Mouse (Mus musculus): ENCODE data around the gene Riiad1. TPM values are rescaled to one million over a fixed set of nuclear protein-coding genes. Genes with fewer than 3 reads are reported as not detected.
A peak's percentile ranks its signal among the peaks of the same experiment; 100 is the strongest.

Riiad1 gene
- polyA plus RNA-seq, 1 experiment from 2014 or later = 22.8 TPM

DNA sequence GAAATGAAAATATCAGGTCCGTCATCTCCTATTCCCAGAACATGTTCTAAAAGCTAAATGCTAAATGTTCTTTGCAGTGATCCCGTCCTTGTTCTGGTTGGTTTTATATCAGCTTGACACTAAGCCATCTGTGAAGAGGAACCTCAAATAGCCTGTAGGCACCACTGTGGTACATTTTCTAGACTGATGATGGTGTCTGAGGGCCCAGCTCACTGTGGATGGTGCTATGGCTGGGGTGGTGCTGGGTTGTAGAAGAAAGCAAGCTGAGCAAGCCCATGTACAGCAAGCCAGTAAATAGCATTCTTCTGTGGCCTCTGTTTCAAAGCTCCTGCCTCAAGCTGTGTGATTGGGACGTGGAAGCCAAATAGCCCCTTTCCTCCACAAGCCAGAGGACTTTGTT, 23.1 kb downstream of the Riiad1 start:
- 0 out of 2 replicates have a peak overlapping the region, but pooled peaks have one; percentile 16 for H3K9ac ChIP-seq
- peak overlapping the region; percentile 36; the same call in 1 of the 2 replicates for H3K4me3 ChIP-seq
- ATAC-seq = peak; percentile 28; the same call in 1 of the 2 replicates
- H3K4me2 ChIP-seq = peak overlapping the region; percentile 54
- peaks cover 3% of the 10 kb centered on the region; the same call in 1 of the 2 replicates for H3K27me3 ChIP-seq
- H3K9me3 ChIP-seq (replicated peaks) = no peaks in the 10 kb centered on the region; the same call in 1 of the 2 replicates
- 77% methylated on average over 3 of the region's 3 CpGs for WGBS
- H3K27ac ChIP-seq = no peak overlapping the region
- H3K4me1 ChIP-seq = peaks cover 8% of the 10 kb centered on the region
- no peaks in the 10 kb centered on the region for H3K36me3 ChIP-seq (ENCODE audit: poor library complexity, severe bottlenecking)

DNA sequence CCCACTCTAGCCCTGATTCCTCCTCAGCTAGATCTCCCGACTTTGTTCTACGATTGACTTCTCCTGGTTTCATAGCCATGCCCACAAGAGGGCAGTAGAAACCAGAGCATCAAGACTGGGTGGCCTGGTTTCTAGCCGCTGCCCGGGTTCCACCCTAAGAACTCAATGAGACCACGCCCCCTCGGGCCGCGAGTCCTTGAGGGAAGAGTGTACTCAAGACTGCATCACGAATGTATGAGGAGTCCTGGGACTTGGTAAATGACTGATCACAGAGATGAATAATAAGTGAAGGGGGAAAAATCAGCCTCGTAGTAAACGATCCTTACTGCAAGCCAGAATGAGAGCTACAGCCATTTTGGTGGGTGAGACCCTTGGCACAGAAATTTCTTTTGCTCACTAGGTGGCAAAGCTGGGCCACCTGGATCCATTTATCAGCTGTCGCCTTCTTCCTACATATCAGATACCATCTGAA, 23.6 kb downstream of the Riiad1 start:
- ATAC-seq = peak; percentile 94
- Histone ChIP-seq H3K27ac (no peak overlapping the region), H3K4me2 (peak overlapping the region; percentile 54)

DNA sequence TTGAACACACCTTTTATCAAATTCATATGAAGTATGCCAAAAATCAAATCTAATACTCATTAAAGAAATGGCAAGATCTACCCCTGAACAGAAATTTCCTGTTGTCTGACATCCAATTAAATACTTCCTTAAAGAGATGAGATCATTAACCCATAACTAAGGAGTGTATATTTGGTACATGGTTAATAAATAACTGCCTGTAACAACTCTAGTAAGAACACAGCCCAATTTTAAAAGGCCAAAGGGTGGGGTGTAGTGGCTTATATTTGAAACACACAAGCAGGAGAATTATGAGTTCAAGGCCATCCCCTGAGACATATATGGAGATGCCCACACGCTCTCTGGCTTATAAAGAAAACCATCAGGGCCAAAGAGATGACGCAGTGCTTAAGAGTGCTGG, 30.8 kb downstream of the Riiad1 start:
- Histone ChIP-seq H3K4me1 (peaks cover 5% of the 10 kb centered on the region), H3K9ac (no peak overlapping the region), H3K36me3 (ENCODE audit: poor library complexity, severe bottlenecking) (peaks cover 58% of the 10 kb centered on the region), H3K27me3 (no peaks in the 10 kb centered on the region), H3K27ac (no peak overlapping the region), H3K4me3 (no peak overlapping the region), H3K9me3 (replicated peaks) (no peaks in the 10 kb centered on the region), H3K4me2 (no peak overlapping the region)
- WGBS = 98% methylated on average over 2 of the region's 2 CpGs
- no peak for ATAC-seq

More for the DNA sequence above, 23.6 kb downstream of the Riiad1 start:
- no peaks in the 10 kb centered on the region for H3K36me3 ChIP-seq (ENCODE audit: poor library complexity, severe bottlenecking)
- peak overlapping the region; percentile 36 for H3K4me3 ChIP-seq
- no peaks in the 10 kb centered on the region; the same call in 1 of the 2 replicates for H3K9me3 ChIP-seq (replicated peaks)
- H3K4me1 ChIP-seq = peaks cover 8% of the 10 kb centered on the region
- under 1% methylated on average over 12 of the region's 12 CpGs for WGBS
- H3K9ac ChIP-seq = no peak overlapping the region
- H3K27me3 ChIP-seq = peaks cover 3% of the 10 kb centered on the region; the same call in 1 of the 2 replicates

DNA sequence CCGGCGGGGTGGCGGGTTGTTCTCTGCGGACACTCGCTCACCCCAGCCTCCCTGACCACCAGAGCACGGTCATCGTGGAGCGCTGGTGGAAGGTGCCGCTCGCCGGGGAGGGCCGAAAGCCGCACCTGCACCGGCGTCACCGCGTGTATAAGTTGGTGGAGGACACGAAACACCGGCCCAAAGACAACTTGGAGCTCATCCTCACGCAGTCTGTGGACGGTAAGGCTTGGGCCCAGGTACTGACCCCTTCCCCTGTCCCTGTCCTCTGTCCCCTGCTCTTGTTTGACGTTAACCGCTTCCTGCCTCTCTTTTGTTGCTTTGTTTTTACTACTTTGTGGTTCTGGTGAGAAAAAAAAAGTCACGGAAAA, 36.6 kb downstream of the Riiad1 start, which contains the start of gene Oaz3:
Gene Oaz3, minus strand, starts transcription at position 319 of the 368 bp plus-strand sequence.
- Histone ChIP-seq H3K9ac (peak within 1 kb of the TSS; percentile 95), H3K36me3 (ENCODE audit: poor library complexity, severe bottlenecking) (peaks cover 41% of the 10 kb centered on the region), H3K27me3 (peaks cover 10% of the 10 kb centered on the region; the same call in 1 of the 2 replicates), H3K27ac (peak within 1 kb of the TSS; percentile 63), H3K4me3 (peak within 1 kb of the TSS; percentile 97), H3K4me1 (peaks cover 12% of the 10 kb centered on the region), H3K4me2 (peak within 1 kb of the TSS; percentile 95), H3K9me3 (replicated peaks) (no peaks in the 10 kb centered on the region)
- peak; percentile 52 for ATAC-seq
- under 1% methylated on average over 24 of the region's 24 CpGs for WGBS

DNA sequence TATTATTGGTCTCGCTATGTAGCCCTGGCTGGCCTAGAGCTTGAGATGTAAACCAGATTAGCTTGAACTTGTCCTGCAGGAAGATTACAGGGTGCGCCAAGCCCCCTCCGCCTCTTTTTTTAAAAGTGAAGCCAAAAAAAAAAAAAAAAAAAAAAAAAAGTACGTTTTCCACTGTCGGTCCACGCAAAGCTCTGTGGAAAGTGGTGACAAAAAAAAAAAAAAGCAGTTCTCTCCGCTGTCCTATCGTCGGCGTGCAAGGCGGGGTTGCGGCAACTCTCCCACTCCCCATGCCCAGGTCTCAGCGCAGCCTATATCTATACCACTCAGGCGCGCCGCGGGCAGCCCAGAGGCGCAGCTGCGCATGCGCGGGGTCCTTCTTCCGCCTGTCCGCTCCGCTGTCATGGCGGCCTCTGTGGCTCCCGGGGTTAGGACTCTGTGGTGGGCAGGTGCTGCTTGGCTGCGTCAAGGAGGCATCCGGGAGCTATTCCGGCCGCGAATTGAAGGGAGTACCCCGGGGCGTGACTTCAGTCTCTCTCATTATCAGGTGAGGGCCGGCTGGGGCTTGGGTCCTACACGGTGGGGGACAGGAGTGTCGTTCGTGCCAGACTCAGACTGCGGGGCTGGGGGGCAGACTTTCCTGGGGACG, 37.1 kb downstream of the Riiad1 start, which contains the start of gene Mrpl9:
Gene Mrpl9, plus strand, starts transcription at position 368 of the 646 bp plus-strand sequence.
- peaks cover 12% of the 10 kb centered on the region for H3K4me1 ChIP-seq
- ATAC-seq = peak; percentile 98
- H3K4me2 ChIP-seq = peak within 1 kb of the TSS; percentile 95
- peak within 1 kb of the TSS; percentile 95 for H3K9ac ChIP-seq
- peaks cover 10% of the 10 kb centered on the region; the same call in 1 of the 2 replicates for H3K27me3 ChIP-seq
- peaks cover 36% of the 10 kb centered on the region for H3K36me3 ChIP-seq (ENCODE audit: poor library complexity, severe bottlenecking)
- peak within 1 kb of the TSS; percentile 63 for H3K27ac ChIP-seq
- no peaks in the 10 kb centered on the region for H3K9me3 ChIP-seq (replicated peaks)
- WGBS = under 1% methylated on average over 39 of the region's 39 CpGs
- H3K4me3 ChIP-seq = peak within 1 kb of the TSS; percentile 97

DNA sequence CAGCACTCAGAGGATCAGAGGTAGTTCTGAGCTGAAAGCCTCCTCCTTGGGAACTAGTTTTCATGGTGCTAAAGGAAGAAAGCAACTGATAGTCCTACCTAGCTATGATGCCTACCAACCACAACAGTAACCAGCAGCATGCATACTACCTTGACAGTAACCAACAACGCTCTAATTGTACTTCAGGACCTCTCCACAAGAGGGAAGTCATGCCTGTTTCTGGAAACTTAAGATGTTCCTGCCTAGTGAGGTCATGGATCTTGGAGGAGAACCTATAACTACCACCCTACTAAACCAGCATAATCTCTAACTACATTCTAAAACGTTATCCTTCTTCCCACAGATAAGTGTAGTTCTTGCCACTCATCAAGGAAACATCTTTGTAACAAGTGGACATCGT, 39.0 kb downstream of the Riiad1 start:
- peaks cover 10% of the 10 kb centered on the region; the same call in 1 of the 2 replicates for H3K27me3 ChIP-seq
- H3K9me3 ChIP-seq (replicated peaks) = no peaks in the 10 kb centered on the region
- no peak for ATAC-seq

DNA sequence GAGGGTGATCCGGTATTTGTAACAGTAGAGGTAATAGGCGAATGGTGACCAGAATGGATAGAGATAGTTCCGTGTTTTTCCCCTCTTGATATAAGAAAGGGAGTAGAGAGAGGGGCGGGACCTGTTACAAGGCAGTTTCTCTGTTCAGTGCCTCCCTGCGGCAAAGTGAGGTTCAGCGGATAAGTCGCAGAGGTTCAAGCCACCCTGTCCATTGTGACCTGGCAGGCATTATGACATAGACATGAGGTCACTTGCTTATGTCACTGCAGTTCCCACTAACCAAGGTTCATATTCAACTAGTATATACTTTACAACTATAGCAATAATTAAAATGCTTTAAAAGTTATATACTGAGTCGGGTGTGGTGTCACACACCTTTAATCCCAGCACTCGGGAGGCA, 43.7 kb downstream of the Riiad1 start:
- no peak overlapping the region for H3K4me2 ChIP-seq
- H3K4me3 ChIP-seq = no peak overlapping the region
- peaks cover 10% of the 10 kb centered on the region; the same call in 1 of the 2 replicates for H3K27me3 ChIP-seq
- no peak for ATAC-seq
- no peak overlapping the region for H3K9ac ChIP-seq
- H3K27ac ChIP-seq = no peak overlapping the region
- 83% methylated on average over 9 of the region's 9 CpGs for WGBS
- H3K36me3 ChIP-seq (ENCODE audit: poor library complexity, severe bottlenecking) = 0 out of 2 replicates have a peak, but pooled peaks cover 2% of the 10 kb centered on the region
- H3K4me1 ChIP-seq = no peaks in the 10 kb centered on the region
- H3K9me3 ChIP-seq (replicated peaks) = no peaks in the 10 kb centered on the region

More for the DNA sequence above, 39.0 kb downstream of the Riiad1 start:
- Histone ChIP-seq H3K4me2 (no peak overlapping the region), H3K4me1 (peaks cover 12% of the 10 kb centered on the region), H3K4me3 (no peak overlapping the region), H3K36me3 (ENCODE audit: poor library complexity, severe bottlenecking) (peaks cover 17% of the 10 kb centered on the region), H3K9ac (no peak overlapping the region), H3K27ac (no peak overlapping the region)
- 38% methylated on average over 3 of the region's 3 CpGs for WGBS

DNA sequence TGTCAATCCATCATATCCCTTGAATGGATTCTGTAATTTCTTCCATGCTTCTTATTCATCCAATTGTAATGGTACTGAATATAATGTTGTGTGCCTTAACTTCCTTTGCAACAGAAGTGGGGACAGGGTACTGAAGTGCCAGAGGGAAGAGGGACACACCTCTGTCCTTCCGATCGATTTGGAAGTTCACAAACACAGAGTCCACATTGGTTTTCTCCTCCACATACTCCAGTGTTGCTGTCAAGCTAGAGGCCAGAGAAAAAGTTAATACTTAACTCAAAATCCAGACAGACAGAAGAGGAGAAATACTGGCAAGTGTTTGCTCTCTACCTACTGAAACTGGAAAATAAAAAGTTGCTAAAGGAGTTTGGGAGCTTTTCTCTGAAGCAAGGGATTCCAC, 45.8 kb downstream of the Riiad1 start:
- Histone ChIP-seq H3K4me1 (no peaks in the 10 kb centered on the region), H3K9ac (no peak overlapping the region)
- ATAC-seq = no peak

DNA sequence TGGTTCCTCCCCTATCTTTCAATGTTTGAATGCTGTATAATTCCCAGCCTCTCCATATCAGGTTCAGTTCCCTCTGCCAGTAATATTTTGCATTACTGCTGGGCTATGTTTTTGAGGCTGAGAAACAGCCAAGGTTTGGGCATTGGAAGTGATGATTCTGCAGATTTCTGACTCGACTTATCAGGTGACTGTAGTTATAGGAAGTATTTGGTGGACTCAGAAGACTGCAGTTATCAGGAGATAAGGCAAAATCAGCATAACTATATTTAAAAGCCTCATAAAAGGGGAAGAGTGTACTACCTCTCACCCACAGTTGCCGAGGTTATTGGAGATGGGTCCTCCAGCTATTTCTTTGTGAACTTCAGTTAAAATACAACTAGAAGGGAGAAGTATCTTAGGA, 49.2 kb downstream of the Riiad1 start:
- Histone ChIP-seq H3K9ac (no peak overlapping the region), H3K27me3 (no peaks in the 10 kb centered on the region), H3K4me3 (no peak overlapping the region), H3K4me2 (no peak overlapping the region), H3K27ac (no peak overlapping the region), H3K36me3 (ENCODE audit: poor library complexity, severe bottlenecking) (peaks cover 47% of the 10 kb centered on the region), H3K4me1 (no peaks in the 10 kb centered on the region), H3K9me3 (replicated peaks) (no peaks in the 10 kb centered on the region)
- 85% methylated on average over 2 of the region's 2 CpGs for WGBS
- no peak for ATAC-seq

More for the DNA sequence above, 45.8 kb downstream of the Riiad1 start:
- Histone ChIP-seq H3K27me3 (no peaks in the 10 kb centered on the region), H3K9me3 (replicated peaks) (no peaks in the 10 kb centered on the region), H3K4me2 (no peak overlapping the region), H3K36me3 (ENCODE audit: poor library complexity, severe bottlenecking) (peaks cover 21% of the 10 kb centered on the region), H3K4me3 (no peak overlapping the region), H3K27ac (no peak overlapping the region)
- 97% methylated on average over 2 of the region's 2 CpGs for WGBS

Other genes with a start within 250 kb of the Riiad1 start
- not detected in 2 replicates for gene Gm4778, start 216.3 kb downstream of the Riiad1 start, polyA plus RNA-seq (2015; fragmentation: Nextera tagmentation; extraction: Ambion mirVana)
- 19.8 and 22.5 TPM in 2 replicates for gene Them4, start 170.3 kb downstream of the Riiad1 start, polyA plus RNA-seq (2015; fragmentation: Nextera tagmentation; extraction: Ambion mirVana)
- 0.66 and 0.79 TPM in 2 replicates for gene Them5, start 138.2 kb downstream of the Riiad1 start, polyA plus RNA-seq (2015; fragmentation: Nextera tagmentation; extraction: Ambion mirVana)
- gene C2cd4d, start 117.9 kb downstream of the Riiad1 start, polyA plus RNA-seq (2015; fragmentation: Nextera tagmentation; extraction: Ambion mirVana) = 0.87 and 1.0 TPM in 2 replicates
- 1.7 and 2.1 TPM in 2 replicates for gene Rorc, start 107.5 kb downstream of the Riiad1 start, polyA plus RNA-seq (2015; fragmentation: Nextera tagmentation; extraction: Ambion mirVana)
- 0.74 and 0.81 TPM in 2 replicates for gene Lingo4, start 81.8 kb downstream of the Riiad1 start, polyA plus RNA-seq (2015; fragmentation: Nextera tagmentation; extraction: Ambion mirVana)
- 66.4 and 69.5 TPM in 2 replicates for gene Tdrkh, start 67.1 kb downstream of the Riiad1 start, polyA plus RNA-seq (2015; fragmentation: Nextera tagmentation; extraction: Ambion mirVana)
- gene Mrpl9, start 37.0 kb downstream of the Riiad1 start, polyA plus RNA-seq (2015; fragmentation: Nextera tagmentation; extraction: Ambion mirVana) = 62.8 and 62.9 TPM in 2 replicates
- 1.2 and 1.4 TPM in 2 replicates for gene Oaz3, start 36.4 kb downstream of the Riiad1 start, polyA plus RNA-seq (2015; fragmentation: Nextera tagmentation; extraction: Ambion mirVana)
- gene Celf3, start 2.0 kb downstream of the Riiad1 start, polyA plus RNA-seq (2015; fragmentation: Nextera tagmentation; extraction: Ambion mirVana) = 320 and 332 TPM in 2 replicates
- gene Snx27, start 102.4 kb upstream of the Riiad1 start, polyA plus RNA-seq (2015; fragmentation: Nextera tagmentation; extraction: Ambion mirVana) = 64.9 and 69.0 TPM in 2 replicates
- not detected in 2 replicates for gene Gm10972, start 162.8 kb upstream of the Riiad1 start, polyA plus RNA-seq (2015; fragmentation: Nextera tagmentation; extraction: Ambion mirVana)
- 2.2 and 2.7 TPM in 2 replicates for gene Tuft1, start 178.5 kb upstream of the Riiad1 start, polyA plus RNA-seq (2015; fragmentation: Nextera tagmentation; extraction: Ambion mirVana)
- gene Selenbp2, start 213.2 kb upstream of the Riiad1 start, polyA plus RNA-seq (2015; fragmentation: Nextera tagmentation; extraction: Ambion mirVana) = 0.52 TPM in 1 of 2 replicates, not detected in the other

All from forebrain, embryonic 13.5 days (tissue).